Comparison of ENCODE assay signal across 17 mouse cellular contexts in the genomic region with DNA sequence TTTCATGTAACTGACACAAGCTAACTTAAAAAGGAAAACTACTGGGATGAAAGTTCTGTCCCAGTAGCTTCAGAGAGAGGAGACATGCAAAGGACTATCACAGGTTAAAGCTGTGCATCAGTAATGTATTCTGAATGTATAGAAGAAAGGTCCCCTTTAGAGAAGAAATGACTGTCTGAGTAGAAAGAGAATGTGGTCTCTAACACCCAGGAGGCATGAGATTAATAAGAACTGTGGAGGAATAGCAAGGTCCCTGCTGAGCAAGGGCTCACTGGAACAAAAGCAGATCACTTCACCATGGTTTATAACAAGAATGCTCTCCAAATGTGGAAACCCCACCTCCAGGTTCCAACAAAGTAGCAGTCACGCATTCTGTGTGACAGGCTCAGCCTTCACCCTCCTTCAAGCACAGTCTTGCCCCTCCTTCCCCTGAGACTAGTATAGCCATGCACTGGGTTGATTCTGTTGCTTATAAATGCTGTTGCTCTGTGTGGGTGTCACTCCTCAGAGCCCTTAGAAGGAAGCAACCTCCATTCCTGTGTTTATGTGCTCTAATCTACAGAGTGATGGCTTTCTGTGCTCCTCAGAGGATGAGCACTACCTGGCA.
DNase-seq lines count a peak whose midpoint lies in the region; ATAC-seq and TF ChIP-seq lines count a peak whose summit lies in the region.
"Had no signal": no experiment of that assay in that cellular context is flagged by ENCODE, and none has a peak within 500 bp of the region (broad histone marks: within the 10 kb centered on the region; RNA-seq: fewer than 3 reads in every experiment).

No protein-coding gene starts in this region.

- peak; percentile 58 for ATAC-seq in forebrain, embryonic 14.5 days
- ATAC-seq in forebrain, embryonic 15.5 days (replicated peaks) = no peak
- peak; percentile 82 for ATAC-seq in midbrain, embryonic 13.5 days
- 0 out of 2 replicates have a peak, but pooled peaks have one; percentile 20 for ATAC-seq in midbrain, postnatal 0 days (ENCODE audit: low FRiP score)
- ATAC-seq: intestine, embryonic 16.5 days had no signal

- H3K4me2 ChIP-seq in forebrain, embryonic 14.5 days (ENCODE audit: low read length) = no peak overlapping the region
- H3K4me2 ChIP-seq in forebrain, embryonic 15.5 days (replicated peaks) = no peak overlapping the region
- no peak overlapping the region for H3K4me2 ChIP-seq in midbrain, embryonic 13.5 days (replicated peaks)
- no peak overlapping the region for H3K4me2 ChIP-seq in midbrain, postnatal 0 days (ENCODE audit: low read depth, low read length, poor library complexity, severe bottlenecking)
- H3K4me2 ChIP-seq: embryonic facial prominence, embryonic 13.5 days; heart, embryonic 13.5 days; hindbrain, embryonic 15.5 days had no signal

- no peak overlapping the region for H3K27ac ChIP-seq in forebrain, embryonic 14.5 days (ENCODE audit: low read depth, low read length)
- no peak overlapping the region for H3K27ac ChIP-seq in forebrain, embryonic 15.5 days (replicated peaks)
- H3K27ac ChIP-seq in midbrain, embryonic 13.5 days = no peak overlapping the region
- H3K27ac ChIP-seq in midbrain, postnatal 0 days (ENCODE audit: low read depth, low read length) = no peak overlapping the region
- H3K27ac ChIP-seq: embryonic facial prominence, embryonic 13.5 days; heart, embryonic 13.5 days; hindbrain, embryonic 15.5 days had no signal

- H3K27me3 ChIP-seq in forebrain, embryonic 14.5 days (replicated peaks; ENCODE audit: control insufficient read depth, insufficient read depth, low read length) = no peaks in the 10 kb centered on the region
- no peaks in the 10 kb centered on the region for H3K27me3 ChIP-seq in forebrain, embryonic 15.5 days
- no peaks in the 10 kb centered on the region for H3K27me3 ChIP-seq in midbrain, embryonic 13.5 days
- no peaks in the 10 kb centered on the region for H3K27me3 ChIP-seq in midbrain, postnatal 0 days (ENCODE audit: insufficient read depth, low read length)
- H3K27me3 ChIP-seq: embryonic facial prominence, embryonic 13.5 days; heart, embryonic 13.5 days; hindbrain, embryonic 15.5 days had no signal

- no peaks in the 10 kb centered on the region; the same call in 1 of the 2 replicates for H3K9me3 ChIP-seq in forebrain, embryonic 14.5 days (replicated peaks; ENCODE audit: control insufficient read depth, low read length)
- no peaks in the 10 kb centered on the region for H3K9me3 ChIP-seq in forebrain, embryonic 15.5 days
- H3K9me3 ChIP-seq in midbrain, embryonic 13.5 days = no peaks in the 10 kb centered on the region
- H3K9me3 ChIP-seq in midbrain, postnatal 0 days (ENCODE audit: low read length) = no peaks in the 10 kb centered on the region
- H3K9me3 ChIP-seq: heart, embryonic 13.5 days had no signal

- no peaks in the 10 kb centered on the region for H3K36me3 ChIP-seq in forebrain, embryonic 14.5 days (ENCODE audit: control insufficient read depth, insufficient read depth, low read length)
- H3K36me3 ChIP-seq in forebrain, embryonic 15.5 days = no peaks in the 10 kb centered on the region
- no peaks in the 10 kb centered on the region for H3K36me3 ChIP-seq in midbrain, embryonic 13.5 days
- H3K36me3 ChIP-seq in midbrain, postnatal 0 days (ENCODE audit: insufficient read depth, low read length) = no peaks in the 10 kb centered on the region
- H3K36me3 ChIP-seq: embryonic facial prominence, embryonic 13.5 days; heart, embryonic 13.5 days had no signal

- no peaks in the 10 kb centered on the region for H3K4me1 ChIP-seq in forebrain, embryonic 14.5 days (ENCODE audit: control insufficient read depth, insufficient read depth, low read length)
- H3K4me1 ChIP-seq in forebrain, embryonic 15.5 days = no peaks in the 10 kb centered on the region
- no peaks in the 10 kb centered on the region; the same call in 1 of the 2 replicates for H3K4me1 ChIP-seq in midbrain, embryonic 13.5 days (replicated peaks)
- no peaks in the 10 kb centered on the region for H3K4me1 ChIP-seq in midbrain, postnatal 0 days (ENCODE audit: insufficient read depth, low read length)
- H3K4me1 ChIP-seq: embryonic facial prominence, embryonic 13.5 days; heart, embryonic 13.5 days; hindbrain, embryonic 15.5 days had no signal

- no peak for TF ChIP-seq CTCF in midbrain, postnatal 0 days (IDR thresholded peaks at IDR 0.05)

- 7% methylated on average over 1 of the region's 1 CpGs for WGBS in forebrain, embryonic 14.5 days
- WGBS in forebrain, embryonic 15.5 days = 10% methylated on average over 1 of the region's 1 CpGs
- 0% methylated on average over 1 of the region's 1 CpGs for WGBS in midbrain, embryonic 13.5 days
- WGBS in midbrain, postnatal 0 days = 23% methylated on average over 1 of the region's 1 CpGs

- peak; percentile 19 for DNase-seq in forebrain, embryonic 14.5 days (ENCODE audit: low spot score)
- peak; percentile 46 for DNase-seq in brain, adult 2 months (ENCODE audit: low read depth, low spot score)
- no peak for DNase-seq in midbrain, postnatal 0 days (ENCODE audit: low spot score)
- no peak for DNase-seq in B cell, adult 2 months
- DNase-seq: adrenal gland, adult 2 months; adrenal gland, postnatal 25 days; cerebellum, adult 11 months; cerebellum, adult 8-10 months; cerebellum, postnatal 25 days; gastrocnemius, postnatal 10 days; heart, postnatal 36 days had no signal

- no peak overlapping the region for H3K4me3 ChIP-seq in forebrain, embryonic 14.5 days (ENCODE audit: low read depth, low read length)
- H3K4me3 ChIP-seq in forebrain, embryonic 15.5 days = no peak overlapping the region
- H3K4me3 ChIP-seq in midbrain, embryonic 13.5 days (replicated peaks) = no peak overlapping the region
- H3K4me3 ChIP-seq in midbrain, postnatal 0 days (ENCODE audit: low read depth, low read length) = no peak overlapping the region
- H3K4me3 ChIP-seq: embryonic facial prominence, embryonic 13.5 days; heart, embryonic 13.5 days; hindbrain, embryonic 15.5 days had no signal

- no peak overlapping the region for H3K9ac ChIP-seq in forebrain, embryonic 14.5 days (ENCODE audit: low read length)
- H3K9ac ChIP-seq in forebrain, embryonic 15.5 days (replicated peaks) = no peak overlapping the region
- no peak overlapping the region for H3K9ac ChIP-seq in midbrain, embryonic 13.5 days (replicated peaks)
- H3K9ac ChIP-seq in midbrain, postnatal 0 days (replicated peaks; ENCODE audit: low read length, poor library complexity, severe bottlenecking) = no peak overlapping the region
- H3K9ac ChIP-seq: embryonic facial prominence, embryonic 13.5 days; heart, embryonic 13.5 days; hindbrain, embryonic 15.5 days had no signal

Comparison
In these comparisons a context has a peak if more than half of its experiments do, and no peak if none do; other contexts are left out.
1. DNase-seq: peak in forebrain, embryonic 14.5 days (single experiment) and brain, adult 2 months (single experiment); none in midbrain, postnatal 0 days (single experiment) and B cell, adult 2 months (0 of 2).